Mouse (Mus musculus): ENCODE measurements around the gene Opcml. TPM values are rescaled to one million over a fixed set of nuclear protein-coding genes. Genes with fewer than 3 reads are reported as not detected.

Opcml gene
- polyA plus RNA-seq, 2 experiments: 3.7 to 5.5 TPM

DNA sequence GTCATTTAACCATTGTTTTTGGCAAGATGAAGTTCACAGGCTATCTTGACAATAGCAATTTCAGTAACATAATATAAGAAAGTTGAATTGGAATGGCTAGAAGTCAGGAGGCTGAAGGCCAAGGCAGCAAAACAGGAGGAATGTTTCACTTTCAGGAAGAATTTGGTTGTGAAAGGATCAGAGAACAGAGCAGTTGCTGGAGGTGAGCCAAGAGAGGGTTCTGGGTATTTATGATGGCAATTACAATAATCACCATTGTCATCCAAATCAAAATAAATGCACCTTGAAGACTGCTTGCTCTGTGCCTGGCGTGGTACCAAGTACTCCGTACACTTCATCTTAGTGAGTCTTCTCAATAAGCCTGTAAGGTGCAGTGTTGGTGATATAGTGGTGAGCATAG, 483.2 kb downstream of the Opcml start:
- Histone ChIP-seq H3K4me3 (replicated peaks; ENCODE audit: low read length) (no peak overlapping the region), H3K4me1 (ENCODE audit: control insufficient read depth, insufficient read depth, low read length) (no peaks in the 10 kb centered on the region), H3K36me3 (ENCODE audit: control insufficient read depth, insufficient read depth, low read length) (no peaks in the 10 kb centered on the region), H3K27me3 (ENCODE audit: control insufficient read depth, insufficient read depth, low read length) (no peaks in the 10 kb centered on the region), H3K9me3 (ENCODE audit: control insufficient read depth, low read length) (no peaks in the 10 kb centered on the region), H3K27ac (replicated peaks; ENCODE audit: low read depth, low read length) (no peak overlapping the region), H3K9ac (ENCODE audit: low read depth, low read length, severe bottlenecking) (no peak overlapping the region), H3K4me2 (replicated peaks; ENCODE audit: low read depth, low read length, severe bottlenecking) (no peak overlapping the region)
- no peak for TF ChIP-seq POLR2A (IDR thresholded peaks at IDR 0.05; ENCODE audit: borderline replicate concordance, extremely low read depth, insufficient read depth, insufficient read length)
- no peak for ATAC-seq (ENCODE audit: low FRiP score, low read depth)
- DNase-seq (ENCODE audit: low spot score): peak; percentile 12
- WGBS: 88% methylated on average over 2 of the region's 2 CpGs

DNA sequence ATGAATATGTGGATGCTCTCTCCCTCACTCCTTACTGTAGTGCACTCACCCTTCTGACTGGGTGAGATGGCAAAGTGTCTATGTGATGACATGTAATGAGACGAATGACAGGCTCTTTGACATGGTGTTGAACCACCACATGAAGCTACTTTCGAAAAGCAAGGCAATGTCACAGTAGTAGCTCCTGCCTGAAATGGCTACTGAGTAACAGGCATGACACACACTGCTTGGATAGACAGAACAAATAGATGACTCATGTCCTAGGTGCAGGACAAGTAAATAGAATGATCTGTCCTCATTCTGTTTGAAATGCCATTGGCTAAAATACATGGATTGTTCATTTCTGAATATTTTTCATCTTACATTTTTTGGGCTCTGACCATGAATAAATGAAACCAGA, 488.0 kb downstream of the Opcml start:
- no peak for TF ChIP-seq POLR2A (IDR thresholded peaks at IDR 0.05; ENCODE audit: borderline replicate concordance, extremely low read depth, insufficient read depth, insufficient read length)
- Histone ChIP-seq H3K4me2 (replicated peaks; ENCODE audit: low read depth, low read length, severe bottlenecking) (no peak overlapping the region), H3K27ac (replicated peaks; ENCODE audit: low read depth, low read length) (no peak overlapping the region), H3K9me3 (ENCODE audit: control insufficient read depth, low read length) (no peaks in the 10 kb centered on the region), H3K4me3 (replicated peaks; ENCODE audit: low read length) (no peak overlapping the region), H3K9ac (ENCODE audit: low read depth, low read length, severe bottlenecking) (no peak overlapping the region), H3K27me3 (ENCODE audit: control insufficient read depth, insufficient read depth, low read length) (no peaks in the 10 kb centered on the region), H3K36me3 (ENCODE audit: control insufficient read depth, insufficient read depth, low read length) (no peaks in the 10 kb centered on the region), H3K4me1 (ENCODE audit: control insufficient read depth, insufficient read depth, low read length) (no peaks in the 10 kb centered on the region)
- no peak for DNase-seq (ENCODE audit: low spot score)
- WGBS: 90% methylated on average over 2 of the region's 2 CpGs
- ATAC-seq (ENCODE audit: low FRiP score, low read depth): no peak

DNA sequence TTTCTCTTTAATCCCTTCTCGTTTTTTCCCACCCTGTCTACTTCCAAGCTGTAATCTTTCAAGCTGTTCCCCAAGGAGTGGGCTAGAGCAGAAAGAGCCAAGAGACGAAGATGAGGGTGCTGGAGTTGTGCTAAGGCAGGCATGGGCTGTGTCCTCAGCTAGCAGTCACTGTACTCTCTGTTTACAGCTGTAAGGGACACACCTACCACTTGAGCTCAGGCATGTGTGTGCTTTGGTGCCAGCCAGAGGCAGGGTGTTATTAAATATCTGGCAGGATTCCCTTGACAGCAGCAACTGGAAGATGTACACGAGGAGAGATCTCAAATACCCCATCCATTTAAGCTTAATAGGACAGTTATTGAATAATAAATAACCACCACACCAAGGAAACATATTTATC, 490.4 kb downstream of the Opcml start:
- no peaks in the 10 kb centered on the region for H3K36me3 ChIP-seq (ENCODE audit: control insufficient read depth, insufficient read depth, low read length)
- H3K4me2 ChIP-seq (replicated peaks; ENCODE audit: low read depth, low read length, severe bottlenecking): no peak overlapping the region
- no peak for TF ChIP-seq POLR2A (IDR thresholded peaks at IDR 0.05; ENCODE audit: borderline replicate concordance, extremely low read depth, insufficient read depth, insufficient read length)
- no peaks in the 10 kb centered on the region for H3K27me3 ChIP-seq (ENCODE audit: control insufficient read depth, insufficient read depth, low read length)
- WGBS: 50% methylated on average over 3 of the region's 3 CpGs
- ATAC-seq (ENCODE audit: low FRiP score, low read depth): no peak
- H3K9me3 ChIP-seq (ENCODE audit: control insufficient read depth, low read length): no peaks in the 10 kb centered on the region
- DNase-seq (ENCODE audit: low spot score): no peak
- H3K9ac ChIP-seq (ENCODE audit: low read depth, low read length, severe bottlenecking): no peak overlapping the region
- no peak overlapping the region for H3K27ac ChIP-seq (replicated peaks; ENCODE audit: low read depth, low read length)
- no peaks in the 10 kb centered on the region for H3K4me1 ChIP-seq (ENCODE audit: control insufficient read depth, insufficient read depth, low read length)
- H3K4me3 ChIP-seq (replicated peaks; ENCODE audit: low read length): no peak overlapping the region

DNA sequence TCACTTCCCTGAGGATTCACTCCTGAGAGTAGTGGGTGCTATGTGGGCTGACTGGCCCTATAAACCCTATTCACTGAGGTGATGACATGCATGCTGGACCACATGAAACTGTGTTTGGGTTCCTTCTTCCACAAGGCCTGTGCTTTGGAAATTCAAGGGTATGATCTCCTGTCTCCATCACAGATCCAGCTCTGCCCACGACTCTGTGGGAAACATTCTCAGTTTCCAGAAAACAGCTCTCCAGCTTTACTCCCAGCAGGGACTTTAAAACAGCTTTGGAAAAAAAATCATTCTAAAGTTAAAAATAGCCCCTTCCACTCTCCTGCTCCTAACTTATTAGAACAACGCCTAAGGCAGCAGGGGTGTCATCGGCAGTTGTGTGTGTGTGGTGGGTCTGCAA, 491.0 kb downstream of the Opcml start:
- Histone ChIP-seq H3K27ac (replicated peaks; ENCODE audit: low read depth, low read length) (no peak overlapping the region), H3K27me3 (ENCODE audit: control insufficient read depth, insufficient read depth, low read length) (no peaks in the 10 kb centered on the region), H3K9ac (ENCODE audit: low read depth, low read length, severe bottlenecking) (no peak overlapping the region), H3K36me3 (ENCODE audit: control insufficient read depth, insufficient read depth, low read length) (no peaks in the 10 kb centered on the region), H3K4me2 (replicated peaks; ENCODE audit: low read depth, low read length, severe bottlenecking) (no peak overlapping the region), H3K4me1 (ENCODE audit: control insufficient read depth, insufficient read depth, low read length) (no peaks in the 10 kb centered on the region), H3K4me3 (replicated peaks; ENCODE audit: low read length) (no peak overlapping the region), H3K9me3 (ENCODE audit: control insufficient read depth, low read length) (no peaks in the 10 kb centered on the region)
- no peak for ATAC-seq (ENCODE audit: low FRiP score, low read depth)
- 54% methylated on average over 3 of the region's 3 CpGs for WGBS
- TF ChIP-seq POLR2A (IDR thresholded peaks at IDR 0.05; ENCODE audit: borderline replicate concordance, extremely low read depth, insufficient read depth, insufficient read length): no peak
- no peak for DNase-seq (ENCODE audit: low spot score)

DNA sequence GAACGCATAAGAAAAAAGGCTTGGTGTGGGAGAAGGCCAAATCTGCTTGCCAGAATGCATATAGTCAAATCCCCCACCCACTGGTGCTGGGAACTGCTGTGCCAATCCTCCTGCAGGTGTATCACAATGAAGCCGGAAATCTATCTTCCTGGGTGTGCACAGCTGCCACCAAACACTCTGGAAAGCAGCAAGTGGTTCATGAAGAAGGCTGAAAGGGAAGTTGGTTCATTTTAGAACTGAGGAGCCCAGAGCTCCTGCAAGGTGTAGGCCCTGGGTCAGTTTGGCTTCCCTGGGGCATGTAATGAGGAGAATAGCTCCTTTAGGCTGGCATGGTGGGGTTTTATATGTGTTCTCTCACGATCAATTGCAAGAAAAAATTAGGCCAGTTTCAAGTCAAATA, 494.4 kb downstream of the Opcml start:
- TF ChIP-seq POLR2A (IDR thresholded peaks at IDR 0.05; ENCODE audit: borderline replicate concordance, extremely low read depth, insufficient read depth, insufficient read length): no peak
- Histone ChIP-seq H3K4me3 (replicated peaks; ENCODE audit: low read length) (no peak overlapping the region), H3K9ac (ENCODE audit: low read depth, low read length, severe bottlenecking) (no peak overlapping the region), H3K9me3 (ENCODE audit: control insufficient read depth, low read length) (no peaks in the 10 kb centered on the region), H3K27ac (replicated peaks; ENCODE audit: low read depth, low read length) (no peak overlapping the region), H3K4me1 (ENCODE audit: control insufficient read depth, insufficient read depth, low read length) (no peaks in the 10 kb centered on the region), H3K4me2 (replicated peaks; ENCODE audit: low read depth, low read length, severe bottlenecking) (no peak overlapping the region), H3K36me3 (ENCODE audit: control insufficient read depth, insufficient read depth, low read length) (no peaks in the 10 kb centered on the region), H3K27me3 (ENCODE audit: control insufficient read depth, insufficient read depth, low read length) (no peaks in the 10 kb centered on the region)
- DNase-seq (ENCODE audit: low spot score) (no peak), ATAC-seq (ENCODE audit: low FRiP score, low read depth) (no peak)
- WGBS: 83% methylated on average over 3 of the region's 3 CpGs

- no peaks in the 10 kb centered on the region for H3K27me3 ChIP-seq (ENCODE audit: control insufficient read depth, insufficient read depth, low read length)
- ATAC-seq (ENCODE audit: low FRiP score, low read depth): no peak
- TF ChIP-seq POLR2A (IDR thresholded peaks at IDR 0.05; ENCODE audit: borderline replicate concordance, extremely low read depth, insufficient read depth, insufficient read length): no peak
- H3K9me3 ChIP-seq (ENCODE audit: control insufficient read depth, low read length): no peaks in the 10 kb centered on the region
- H3K4me2 ChIP-seq (replicated peaks; ENCODE audit: low read depth, low read length, severe bottlenecking): no peak overlapping the region
- H3K4me3 ChIP-seq (replicated peaks; ENCODE audit: low read length): no peak overlapping the region
- H3K4me1 ChIP-seq (ENCODE audit: control insufficient read depth, insufficient read depth, low read length): no peaks in the 10 kb centered on the region
- no peaks in the 10 kb centered on the region for H3K36me3 ChIP-seq (ENCODE audit: control insufficient read depth, insufficient read depth, low read length)
- 57% methylated on average over 7 of the region's 7 CpGs for whole genome bisulfite sequencing
- no peak overlapping the region for H3K9ac ChIP-seq (ENCODE audit: low read depth, low read length, severe bottlenecking)
- no peak overlapping the region for H3K27ac ChIP-seq (replicated peaks; ENCODE audit: low read depth, low read length)
- DNase-seq (ENCODE audit: low spot score): no peak
These were observed 495.8 kb downstream of the Opcml start for GRCm38 (mm10) chr9:28286384-28286783.

Data from limb, embryonic 14.5 days (tissue).